Mouse (Mus musculus) heart, adult 2 months (tissue): Measurements from ENCODE around the gene Dupd1. TPM values are rescaled to one million over a fixed set of nuclear protein-coding genes. Genes with fewer than 3 reads are reported as not detected.

Experiments
- DNase-seq, 2 experiments: peaks; one replicate each; pipeline ENCODE4 v3.0.0; 2021
- H3K27ac ChIP-seq: fragments of 200-600 bp; 2 replicates; pipeline ENCODE4 v1.8.1; 2022
- H3K27me3 ChIP-seq: fragments of 200-500 bp; 2 replicates; pipeline ENCODE4 v1.6.1; 2012; ENCODE audit warnings: mild to moderate bottlenecking, low read length, inconsistent platforms, mixed read lengths; ENCODE audit not compliant: control insufficient read depth, insufficient read depth
- H3K36me3 ChIP-seq: fragments of 200-500 bp; 2 replicates; pipeline ENCODE4 v1.6.1; 2012; ENCODE audit warnings: low read length, inconsistent platforms; ENCODE audit not compliant: control insufficient read depth, insufficient read depth
- H3K4me1 ChIP-seq: fragments of 200-500 bp; 2 replicates; pipeline ENCODE4 v1.6.1; 2011; ENCODE audit warnings: low read length; ENCODE audit not compliant: control insufficient read depth, insufficient read depth
- H3K4me3 ChIP-seq: fragments of 200-600 bp; 2 replicates; pipeline ENCODE4 v1.8.1; 2022
- H3K79me2 ChIP-seq: fragments of 200-500 bp; replicated peaks from 2 replicates; pipeline ENCODE4 v1.6.1; 2012; ENCODE audit warnings: mild to moderate bottlenecking, inconsistent platforms, low read length, moderate library complexity, mixed read lengths; ENCODE audit not compliant: control insufficient read depth, insufficient read depth
- H3K9ac ChIP-seq: fragments of 200-500 bp; 2 replicates; pipeline ENCODE4 v1.6.1; 2012; ENCODE audit warnings: low read depth, mild to moderate bottlenecking, control low read depth, inconsistent platforms, low read length, mixed read lengths
- CTCF ChIP-seq: fragments of 200-600 bp; IDR thresholded peaks from 2 replicates; pipeline ENCODE4 v1.8.1; 2022; ENCODE audit warnings: antibody characterized with exemption, mild to moderate bottlenecking, moderate library complexity
- EP300 ChIP-seq: fragments of 200-500 bp; IDR thresholded peaks from 2 replicates; pipeline ENCODE4 v1.6.1; 2011; ENCODE audit warnings: low read depth, low read length, control low read depth; ENCODE audit not compliant: insufficient read depth
- POLR2A ChIP-seq: fragments of 200-500 bp; IDR thresholded peaks from 2 replicates; pipeline ENCODE4 v1.6.1; 2011; ENCODE audit warnings: mild to moderate bottlenecking, low read depth, low read length, control low read depth; ENCODE audit not compliant: insufficient read depth
- WGBS: fragments of 180-500 bp; shearing (Covaris S2); methylation state at CpG from one replicate; pipeline ENCODE4 v1.1.7; 2018; 5-methylcytosine and 5-hydroxymethylcytosine counted together
- intact Hi-C: fragments of 180-260 bp; cut with DNase I; formaldehyde crosslinking; loops from one replicate; pipeline ENCODE4 v1.15.1; 2025
- polyA plus RNA-seq: library from polyadenylated mRNA; depleted of rRNA; stranded (reverse); fragments of >200 nt; gene quantifications from 2 replicates; pipeline ENCODE4 v1.2.3, GENCODE M21; 2012
- total RNA-seq, 2 experiments: library from RNA; stranded (reverse); gene quantifications; 2 replicates each; pipeline ENCODE4 v1.2.3; 2021

Gene Dupd1
- total and polyA plus RNA-seq, 3 experiments = 0.12 TPM; not detected in 2

DNA sequence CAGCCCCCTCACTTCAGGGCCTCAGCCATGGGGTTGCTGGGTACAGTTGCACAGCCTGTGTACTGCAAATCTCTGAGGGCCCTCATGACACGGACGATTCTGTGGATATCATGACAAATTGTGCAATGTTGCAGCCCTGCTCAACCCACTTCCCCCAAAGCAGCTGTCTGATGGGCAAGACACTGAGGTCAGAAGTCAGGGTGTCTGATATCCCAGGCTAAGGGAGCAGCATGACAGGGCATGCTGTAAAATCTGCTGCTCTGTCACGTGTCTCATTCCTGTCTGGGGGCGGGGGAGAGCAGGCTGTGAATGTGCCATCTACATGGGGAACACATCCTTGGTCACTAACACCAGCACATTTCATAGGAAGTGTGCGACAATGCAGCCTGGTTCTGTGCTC is 30.8 kb upstream of the Dupd1 start:
- no peaks in the 10 kb centered on the region for H3K79me2 ChIP-seq
- no peak overlapping the region for H3K27ac ChIP-seq
- H3K9ac ChIP-seq = no peak overlapping the region
- H3K27me3 ChIP-seq = no peaks in the 10 kb centered on the region
- no peak for DNase-seq
- H3K36me3 ChIP-seq = no peaks in the 10 kb centered on the region
- 64% methylated on average over 5 of the region's 5 CpGs for WGBS
- H3K4me3 ChIP-seq = no peak overlapping the region
- no peaks in the 10 kb centered on the region; the same call in 1 of the 2 replicates for H3K4me1 ChIP-seq
- intact Hi-C loops = loop anchor here (10.0 kb wide), 1 partner anchor 690 kb away; the partner anchor contains the start of genes Adk and Ap3m1
- no peak for TF ChIP-seq CTCF
- TF ChIP-seq POLR2A = no peak
- no peak for TF ChIP-seq EP300

DNA sequence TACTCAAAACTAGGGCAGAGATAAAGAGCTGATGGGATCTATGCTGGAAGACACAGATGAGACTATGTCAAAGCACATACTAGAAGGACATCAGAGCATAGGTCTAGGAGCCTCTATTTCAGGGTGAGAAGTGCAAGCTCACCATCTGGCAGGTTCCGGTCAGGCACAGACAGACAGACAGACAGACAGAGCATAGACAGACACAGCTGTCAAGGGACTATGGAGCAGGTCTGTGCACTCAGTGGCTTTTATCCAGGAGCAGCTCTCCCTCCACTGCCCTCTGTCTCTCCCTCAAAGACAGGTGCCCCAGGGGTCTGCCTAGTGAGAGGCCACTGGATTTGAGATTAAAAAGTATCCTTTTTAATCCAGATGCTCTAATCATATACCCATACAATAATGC is 29.8 kb upstream of the Dupd1 start:
- no peaks in the 10 kb centered on the region for H3K36me3 ChIP-seq
- no peak for DNase-seq
- no peak overlapping the region for H3K4me3 ChIP-seq
- H3K79me2 ChIP-seq = no peaks in the 10 kb centered on the region
- H3K9ac ChIP-seq = no peak overlapping the region
- TF ChIP-seq POLR2A (no peak), CTCF (no peak), EP300 (no peak)
- no peak overlapping the region for H3K27ac ChIP-seq
- intact Hi-C loops = loop anchor here (10.0 kb wide), 1 partner anchor 689 kb away; the partner anchor contains the start of genes Adk and Ap3m1
- H3K27me3 ChIP-seq = no peaks in the 10 kb centered on the region
- H3K4me1 ChIP-seq = no peaks in the 10 kb centered on the region; the same call in 1 of the 2 replicates
- WGBS = 89% methylated on average over 1 of the region's 1 CpGs

DNA sequence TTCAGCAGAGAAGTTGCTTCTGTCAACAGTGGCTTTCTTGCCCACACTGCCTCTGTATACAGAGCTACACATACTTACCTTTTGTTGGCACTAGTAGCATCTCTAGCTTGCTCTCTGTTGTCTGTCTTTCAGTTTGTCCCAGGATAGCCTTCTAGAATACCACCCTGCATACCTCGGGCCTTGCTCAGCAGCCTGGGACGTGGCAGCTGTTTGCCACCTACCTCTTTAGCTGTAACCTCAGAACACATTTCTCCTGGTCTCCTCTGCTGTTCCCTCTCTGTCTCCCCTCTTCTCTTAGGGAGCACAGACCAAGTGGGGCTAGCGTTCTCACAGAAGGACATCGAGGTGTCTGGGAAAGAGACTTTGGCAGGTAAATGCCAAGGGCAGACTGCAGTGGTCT is 28.1 kb upstream of the Dupd1 start:
- Histone ChIP-seq H3K27ac (no peak overlapping the region), H3K9ac (no peak overlapping the region), H3K79me2 (no peaks in the 10 kb centered on the region), H3K27me3 (no peaks in the 10 kb centered on the region), H3K4me1 (no peaks in the 10 kb centered on the region; the same call in 1 of the 2 replicates), H3K36me3 (no peaks in the 10 kb centered on the region), H3K4me3 (no peak overlapping the region)
- TF ChIP-seq EP300 = no peak
- no peak for TF ChIP-seq POLR2A
- no peak for TF ChIP-seq CTCF
- 93% methylated on average over 4 of the region's 4 CpGs for WGBS
- no peak for DNase-seq
- intact Hi-C loops = loop anchor here (1.0 to 10.0 kb wide), 2 partner anchors 64 to 688 kb away; partner anchors contain the start of genes Adk and Ap3m1

DNA sequence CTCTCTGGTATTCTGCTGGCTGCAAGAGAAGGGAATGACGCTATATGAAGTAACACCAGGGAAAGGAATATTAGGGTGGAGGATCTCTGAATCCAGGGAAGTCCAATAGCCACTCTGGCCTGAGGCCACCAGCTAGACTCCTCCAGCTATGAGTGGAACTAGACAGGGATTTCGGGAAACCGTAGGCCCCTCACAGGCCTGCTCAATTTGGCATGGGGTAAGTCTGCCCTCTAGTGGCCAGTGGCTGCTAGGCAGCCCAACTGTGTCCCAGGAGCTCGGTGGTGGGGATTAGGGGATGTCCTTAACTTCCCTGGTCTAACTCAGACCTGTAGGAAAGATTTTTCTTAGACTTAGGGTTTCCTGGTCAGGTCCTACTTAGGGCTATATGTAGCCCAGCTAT is 27.4 kb upstream of the Dupd1 start:
- Histone ChIP-seq H3K79me2 (no peaks in the 10 kb centered on the region), H3K27me3 (no peaks in the 10 kb centered on the region), H3K36me3 (no peaks in the 10 kb centered on the region), H3K4me3 (no peak overlapping the region), H3K9ac (no peak overlapping the region), H3K27ac (no peak overlapping the region), H3K4me1 (no peaks in the 10 kb centered on the region; the same call in 1 of the 2 replicates)
- intact Hi-C loops = loop anchor here (1.0 to 10.0 kb wide), 4 partner anchors 63 to 687 kb away; partner anchors contain the start of genes Adk and Ap3m1
- WGBS = 13% methylated on average over 4 of the region's 4 CpGs
- no peak for TF ChIP-seq POLR2A
- peak; percentile 81 for TF ChIP-seq EP300
- DNase-seq = peak; percentile 73 to 86

DNA sequence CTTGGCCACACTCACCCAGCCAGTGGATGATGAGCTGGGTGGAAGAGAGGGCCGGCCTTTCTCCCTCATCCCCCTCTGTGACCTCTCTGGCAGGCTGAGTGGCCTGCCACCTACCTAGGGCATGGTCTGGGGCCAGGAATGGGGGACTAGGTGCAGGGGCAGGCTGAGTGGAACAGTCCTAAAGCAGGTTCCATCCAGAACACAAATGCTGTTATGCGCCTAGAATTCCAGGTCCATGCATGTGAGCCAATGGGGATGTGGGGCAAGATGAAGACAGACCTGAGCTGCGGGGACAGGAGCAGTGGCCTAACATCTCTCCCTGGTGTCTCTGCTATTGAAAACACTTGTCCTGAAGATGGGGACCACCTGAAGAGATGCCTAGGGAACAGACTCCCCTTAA is 26.9 kb upstream of the Dupd1 start:
- no peak overlapping the region for H3K9ac ChIP-seq
- H3K4me1 ChIP-seq = no peaks in the 10 kb centered on the region; the same call in 1 of the 2 replicates
- TF ChIP-seq EP300 (no peak), POLR2A (no peak), CTCF (no peak)
- H3K36me3 ChIP-seq = no peaks in the 10 kb centered on the region
- H3K27ac ChIP-seq = no peak overlapping the region
- H3K79me2 ChIP-seq = no peaks in the 10 kb centered on the region
- H3K27me3 ChIP-seq = no peaks in the 10 kb centered on the region
- intact Hi-C loops = loop anchor here (1.0 to 10.0 kb wide), 3 partner anchors 604 to 687 kb away; partner anchors contain the start of genes Adk and Ap3m1
- no peak for DNase-seq
- H3K4me3 ChIP-seq = no peak overlapping the region
- 87% methylated on average over 3 of the region's 3 CpGs for WGBS

DNA sequence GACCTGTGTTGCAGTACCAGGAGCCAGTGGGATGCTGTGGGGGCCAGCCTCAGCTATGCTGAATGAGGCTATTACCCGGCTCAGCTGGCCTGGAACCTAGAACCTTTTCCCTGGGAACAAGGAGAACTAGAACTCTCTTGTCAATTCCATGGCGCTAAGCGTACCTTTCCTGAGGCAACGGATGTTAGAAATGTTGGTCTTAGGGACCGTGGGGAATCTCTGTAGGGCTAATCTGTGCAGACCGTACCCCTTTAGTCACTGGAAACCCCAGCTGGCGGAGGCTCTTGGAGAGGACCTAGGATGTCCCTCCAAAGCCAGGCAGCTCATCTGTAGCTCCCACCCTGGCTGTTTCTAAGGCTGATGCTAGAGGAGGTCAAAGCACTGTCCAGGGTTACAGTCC is 26.0 kb upstream of the Dupd1 start:
- no peaks in the 10 kb centered on the region for H3K27me3 ChIP-seq
- no peaks in the 10 kb centered on the region for H3K79me2 ChIP-seq
- no peak for DNase-seq
- no peak overlapping the region for H3K4me3 ChIP-seq
- WGBS = 97% methylated on average over 7 of the region's 7 CpGs
- no peak overlapping the region for H3K9ac ChIP-seq
- no peaks in the 10 kb centered on the region for H3K36me3 ChIP-seq
- TF ChIP-seq POLR2A (no peak), CTCF (no peak), EP300 (no peak)
- H3K4me1 ChIP-seq = no peaks in the 10 kb centered on the region; the same call in 1 of the 2 replicates
- intact Hi-C loops = loop anchor here (2.0 to 10.0 kb wide), 2 partner anchors 620 to 686 kb away; partner anchors contain the start of genes Adk and Ap3m1
- H3K27ac ChIP-seq = no peak overlapping the region
